Mouse (Mus musculus) heart, embryonic 11.5 days (tissue): ENCODE data around the gene Rmdn2. TPM values are rescaled to one million over a fixed set of nuclear protein-coding genes. Genes with fewer than 3 reads are reported as not detected.

ENCODE experiments used
- ATAC-seq: fragments of 200-750 bp; cut with Nextera tagmentation; replicated peaks from 2 replicates; pipeline ENCODE4 v1.8.0; 2017; ENCODE audit warnings: moderate library complexity; ENCODE audit not compliant: insufficient number of reproducible peaks, low FRiP score, low TSS enrichment
- H3K27ac ChIP-seq: fragments of 300-500 bp; sonication (generic); 2 replicates; pipeline ENCODE4 v1.5.1; 2014; ENCODE audit warnings: mild to moderate bottlenecking, low read depth, low read length
- H3K27me3 ChIP-seq: fragments of 300-500 bp; sonication (generic); 2 replicates; pipeline ENCODE4 v1.6.1; 2014; ENCODE audit warnings: mild to moderate bottlenecking, low read length, mixed read lengths; ENCODE audit not compliant: control insufficient read depth, insufficient read depth
- H3K36me3 ChIP-seq: fragments of 300-500 bp; sonication (generic); 2 replicates; pipeline ENCODE4 v1.6.1; 2014; ENCODE audit warnings: mild to moderate bottlenecking, low read length, moderate library complexity, mixed read lengths; ENCODE audit not compliant: control insufficient read depth, insufficient read depth
- H3K4me1 ChIP-seq: fragments of 300-500 bp; sonication (generic); 2 replicates; pipeline ENCODE4 v1.6.1; 2014; ENCODE audit warnings: low read length; ENCODE audit not compliant: control insufficient read depth, insufficient read depth
- H3K4me2 ChIP-seq: fragments of 300-500 bp; sonication (generic); 2 replicates; pipeline ENCODE4 v1.6.1; 2014; ENCODE audit warnings: mild to moderate bottlenecking, moderate library complexity
- H3K4me3 ChIP-seq: fragments of 300-500 bp; sonication (generic); 2 replicates; pipeline ENCODE4 v1.5.1; 2014; ENCODE audit warnings: low read depth, low read length
- H3K9ac ChIP-seq: fragments of 300-500 bp; sonication (generic); 2 replicates; pipeline ENCODE4 v1.6.1; 2014; ENCODE audit warnings: mild to moderate bottlenecking, low read depth, low read length, moderate library complexity
- H3K9me3 ChIP-seq: fragments of 300-500 bp; sonication (generic); replicated peaks from 2 replicates; pipeline ENCODE4 v1.6.1; 2016; ENCODE audit warnings: low read length; ENCODE audit not compliant: control insufficient read depth
- WGBS: fragments of 180-500 bp; shearing (Covaris S2); extraction: QIAGEN DNeasy Blood & Tissue Kit; methylation state at CpG from one replicate; pipeline ENCODE4 v1.1.7; 2014; ENCODE audit not compliant: insufficient replicate concordance; 5-methylcytosine and 5-hydroxymethylcytosine counted together
- polyA plus RNA-seq: library from polyadenylated mRNA; unstranded; fragments of >200 nt; fragmentation: Nextera tagmentation; extraction: Ambion mirVana; gene quantifications from 2 replicates; pipeline ENCODE4 v1.2.1, GENCODE M21; 2014

Gene Rmdn2
- polyA plus RNA-seq, 1 experiment from 2014 or later = 20.2 TPM

DNA sequence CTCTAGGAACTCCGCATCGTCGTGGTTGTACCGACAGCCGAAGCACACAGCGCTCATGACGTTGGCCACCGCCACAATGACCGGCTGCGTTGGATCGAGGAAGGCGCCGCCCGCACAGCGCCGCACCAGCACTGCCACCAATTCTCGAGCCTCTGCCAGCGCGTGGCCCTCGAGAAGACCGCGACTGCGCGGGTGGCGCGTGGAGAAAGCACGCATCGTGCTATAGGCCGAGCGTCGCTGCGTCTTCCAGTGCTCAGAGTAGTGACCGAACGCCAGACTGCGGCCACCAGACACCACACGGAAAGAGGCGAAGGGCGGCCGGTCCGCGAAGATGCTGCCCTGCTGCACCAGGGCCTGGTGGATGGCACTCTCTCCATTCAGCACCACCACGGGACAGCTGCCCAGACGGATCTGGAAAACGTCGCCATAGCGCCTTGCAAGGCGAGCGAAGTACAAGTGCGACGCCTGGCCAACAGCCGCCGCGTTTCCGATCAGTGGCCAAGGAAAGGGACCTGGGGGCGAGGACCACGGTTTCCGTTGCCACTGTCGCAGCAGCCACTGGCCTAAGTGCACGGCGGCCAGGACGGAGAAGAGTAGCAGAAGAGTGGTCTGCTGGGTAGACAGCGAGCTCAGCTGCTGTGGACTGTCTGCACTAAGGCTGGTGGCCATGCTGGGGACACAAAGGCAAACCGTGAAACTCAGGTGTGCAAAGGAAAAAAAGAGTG lies 102.1 kb downstream of the Rmdn2 start:
- Histone ChIP-seq H3K36me3 (no peaks in the 10 kb centered on the region), H3K4me2 (peak overlapping the region; percentile 89), H3K9ac (0 out of 2 replicates have a peak overlapping the region, but pooled peaks have one; percentile 10), H3K27ac (no peak overlapping the region), H3K27me3 (peaks cover 40% of the 10 kb centered on the region), H3K4me1 (peaks cover 23% of the 10 kb centered on the region), H3K4me3 (peak overlapping the region; percentile 48), H3K9me3 (no peaks in the 10 kb centered on the region)
- WGBS = under 1% methylated on average over 63 of the region's 63 CpGs
- no peak; the same call in 1 of the 2 replicates for ATAC-seq

GRCm38 (mm10) chr17:79714368-79714895 lies 102.8 kb downstream of the Rmdn2 start:
- H3K9ac ChIP-seq = no peak overlapping the region
- no peak for ATAC-seq

GRCm38 (mm10) chr17:79714931-79715637 lies 103.4 kb downstream of the Rmdn2 start, which contains the start of gene Cyp1b1:
Gene Cyp1b1, minus strand, starts transcription at chr17:79715061.
- 0 out of 2 replicates have a peak, but pooled peaks have one; percentile 39 for ATAC-seq
- peak within 1 kb of the TSS; percentile 48 for H3K4me3 ChIP-seq
- peak within 1 kb of the TSS; percentile 89 for H3K4me2 ChIP-seq
- H3K9ac ChIP-seq = peak within 1 kb of the TSS; percentile 63
- peaks cover 23% of the 10 kb centered on the region for H3K4me1 ChIP-seq
- peaks cover 40% of the 10 kb centered on the region for H3K27me3 ChIP-seq
- no peaks in the 10 kb centered on the region for H3K9me3 ChIP-seq
- WGBS = under 1% methylated on average over 31 of the region's 31 CpGs
- H3K27ac ChIP-seq = no peak within 1 kb of the TSS
- H3K36me3 ChIP-seq = no peaks in the 10 kb centered on the region

More at GRCm38 (mm10) chr17:79714368-79714895, 102.8 kb downstream of the Rmdn2 start:
- WGBS = 1% methylated on average over 16 of the region's 16 CpGs
- peaks cover 23% of the 10 kb centered on the region for H3K4me1 ChIP-seq
- H3K4me3 ChIP-seq = peak overlapping the region; percentile 48
- no peaks in the 10 kb centered on the region for H3K9me3 ChIP-seq
- H3K27ac ChIP-seq = no peak overlapping the region
- peak overlapping the region; percentile 89 for H3K4me2 ChIP-seq
- peaks cover 40% of the 10 kb centered on the region for H3K27me3 ChIP-seq
- H3K36me3 ChIP-seq = no peaks in the 10 kb centered on the region

DNA sequence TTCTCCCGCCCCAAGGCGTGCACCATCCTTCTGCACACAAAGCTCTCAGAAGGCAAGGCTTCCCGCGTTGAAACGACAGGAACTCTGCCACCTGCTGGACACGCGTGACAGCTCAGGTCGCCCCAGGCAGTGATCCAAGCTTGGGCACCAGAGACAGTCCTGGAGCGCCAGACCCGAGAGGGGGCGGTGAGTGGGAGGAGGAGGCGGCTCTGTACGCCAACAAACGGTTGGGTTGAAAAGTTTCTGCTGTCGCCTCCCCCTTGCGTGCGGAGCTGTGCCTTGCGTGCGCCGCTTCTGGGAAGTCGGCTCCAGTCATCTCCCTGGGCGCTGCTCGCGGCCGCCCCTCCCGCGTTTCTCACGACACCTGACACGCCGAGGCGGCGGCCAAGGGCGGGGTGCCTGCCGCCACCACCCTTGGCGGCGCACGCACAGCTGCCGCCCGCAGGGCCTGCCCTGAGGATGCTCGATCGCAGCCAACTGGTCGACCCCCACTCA lies 104.0 kb downstream of the Rmdn2 start:
- under 1% methylated on average over 40 of the region's 42 CpGs for WGBS
- Histone ChIP-seq H3K4me1 (peaks cover 23% of the 10 kb centered on the region), H3K4me3 (peak overlapping the region; percentile 48), H3K9me3 (no peaks in the 10 kb centered on the region), H3K27ac (no peak overlapping the region), H3K4me2 (peak overlapping the region; percentile 89), H3K9ac (peak overlapping the region; percentile 63), H3K36me3 (no peaks in the 10 kb centered on the region), H3K27me3 (peaks cover 40% of the 10 kb centered on the region)
- peak; percentile 75 for ATAC-seq

DNA sequence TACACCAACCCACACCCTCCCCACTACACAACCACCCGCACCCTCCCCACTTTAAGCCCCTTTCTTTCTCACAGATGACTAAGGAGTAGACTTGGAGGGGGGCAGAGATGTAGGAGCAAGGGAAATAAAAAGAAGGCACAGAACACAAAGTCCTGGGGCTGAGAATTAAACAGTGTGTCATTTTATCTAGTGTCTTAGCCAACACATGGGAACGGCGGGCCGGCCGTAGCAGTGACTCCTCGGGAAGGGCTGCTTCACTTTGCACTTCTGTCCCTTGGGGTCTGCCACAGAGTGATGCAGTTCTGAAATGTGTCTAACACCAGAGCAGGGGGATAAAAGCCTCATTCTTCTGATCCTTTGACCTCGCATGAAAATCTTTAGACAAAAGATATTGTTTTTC lies 109.0 kb downstream of the Rmdn2 start:
- no peak for ATAC-seq
- Histone ChIP-seq H3K27ac (no peak overlapping the region), H3K4me2 (no peak overlapping the region), H3K36me3 (no peaks in the 10 kb centered on the region), H3K9ac (no peak overlapping the region), H3K9me3 (no peaks in the 10 kb centered on the region), H3K4me3 (no peak overlapping the region), H3K4me1 (no peaks in the 10 kb centered on the region), H3K27me3 (0 out of 2 replicates have a peak, but pooled peaks cover 3% of the 10 kb centered on the region)
- WGBS = 62% methylated on average over 7 of the region's 7 CpGs

GRCm38 (mm10) chr17:79726613-79727012 lies 115.0 kb downstream of the Rmdn2 start:
- H3K9ac ChIP-seq = no peak overlapping the region
- no peak overlapping the region for H3K4me3 ChIP-seq
- no peak overlapping the region for H3K4me2 ChIP-seq
- no peaks in the 10 kb centered on the region for H3K27me3 ChIP-seq
- no peaks in the 10 kb centered on the region for H3K9me3 ChIP-seq
- no peak overlapping the region for H3K27ac ChIP-seq
- no peaks in the 10 kb centered on the region for H3K36me3 ChIP-seq
- 83% methylated on average over 5 of the region's 5 CpGs for WGBS
- peaks cover 19% of the 10 kb centered on the region for H3K4me1 ChIP-seq
- ATAC-seq = no peak

DNA sequence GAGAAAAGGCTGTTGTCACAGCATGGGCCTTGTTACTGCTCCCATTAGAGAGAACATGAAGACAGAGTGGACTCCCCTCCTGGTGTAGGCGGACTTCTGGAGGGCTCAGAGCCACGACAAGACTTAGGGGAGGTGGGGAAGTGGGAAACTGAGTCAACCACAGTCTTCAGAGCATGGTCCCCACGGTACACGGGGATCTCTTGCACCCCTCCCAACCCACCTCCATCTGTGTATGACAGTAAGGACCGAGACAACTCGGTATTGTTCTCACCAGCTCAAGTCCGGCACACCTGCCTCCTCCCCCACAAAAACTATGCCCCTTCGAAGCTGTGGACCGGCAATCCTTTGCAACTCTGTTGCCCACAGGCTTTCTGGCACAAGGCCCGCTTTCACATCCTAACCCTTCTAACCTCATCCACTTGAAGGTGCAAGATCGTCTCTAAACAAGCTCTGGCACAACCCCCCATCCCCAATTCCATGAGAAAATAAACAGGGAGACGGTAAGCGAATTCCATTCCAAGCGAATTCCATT lies 116.5 kb downstream of the Rmdn2 start:
- peak overlapping the region; percentile 24 for H3K4me3 ChIP-seq
- H3K36me3 ChIP-seq = no peaks in the 10 kb centered on the region
- no peaks in the 10 kb centered on the region for H3K27me3 ChIP-seq
- H3K27ac ChIP-seq = peak overlapping the region; percentile 22; the same call in 1 of the 2 replicates
- WGBS = 29% methylated on average over 14 of the region's 14 CpGs
- peak overlapping the region; percentile 64 for H3K4me2 ChIP-seq
- H3K9me3 ChIP-seq = no peaks in the 10 kb centered on the region
- H3K9ac ChIP-seq = 0 out of 2 replicates have a peak overlapping the region, but pooled peaks have one; percentile 8
- peaks cover 19% of the 10 kb centered on the region for H3K4me1 ChIP-seq
- ATAC-seq = no peak
